Mouse (Mus musculus): ENCODE data around the gene 6030408B16Rik. TPM values are rescaled to one million over a fixed set of nuclear protein-coding genes. Genes with fewer than 3 reads are reported as not detected.

Gene 6030408B16Rik
- total RNA-seq, 1 experiment from 2014 or later: not detected

- ATAC-seq (replicated peaks; ENCODE audit: low read depth, poor library complexity, severe bottlenecking): peak; percentile 61
Observed at GRCm38 (mm10) chr15:101339537-101339936, 46.5 kb downstream of the 6030408B16Rik start.

- ATAC-seq (replicated peaks; ENCODE audit: low read depth, poor library complexity, severe bottlenecking): peak; percentile 50; the same call in 1 of the 2 replicates
Observed at GRCm38 (mm10) chr15:101341797-101342515, 48.9 kb downstream of the 6030408B16Rik start.

Other genes with a start within 250 kb of the 6030408B16Rik start
- gene Gm47841, start 245.8 kb upstream of the 6030408B16Rik start, total RNA-seq (2017): not detected in 2 replicates
- not detected in 2 replicates for gene Fignl2, start 214.6 kb upstream of the 6030408B16Rik start, total RNA-seq (2017)
- gene Ankrd33, start 177.5 kb upstream of the 6030408B16Rik start, total RNA-seq (2017): not detected in 2 replicates
- 0.49 and 5.8 TPM in 2 replicates for gene Acvrl1, start 164.7 kb upstream of the 6030408B16Rik start, total RNA-seq (2017)
- 11.6 and 13.4 TPM in 2 replicates for gene Acvr1b, start 119.1 kb upstream of the 6030408B16Rik start, total RNA-seq (2017)
- gene Grasp, start 69.0 kb upstream of the 6030408B16Rik start, total RNA-seq (2017): 2.1 and 4.7 TPM in 2 replicates
- 24.2 and 32.7 TPM in 2 replicates for gene Nr4a1, start 38.9 kb upstream of the 6030408B16Rik start, total RNA-seq (2017)
- gene Atg101, start 8.9 kb upstream of the 6030408B16Rik start, total RNA-seq (2017): 30.7 and 34.8 TPM in 2 replicates
- 1.5 and 1.7 TPM in 2 replicates for gene Krt80, start 77.0 kb downstream of the 6030408B16Rik start, total RNA-seq (2017)
- 0.96 and 4.9 TPM in 2 replicates for gene Krt7, start 117.8 kb downstream of the 6030408B16Rik start, total RNA-seq (2017)
- 0.09 TPM in 1 of 2 replicates, not detected in the other for gene Krt87, start 145.6 kb downstream of the 6030408B16Rik start, total RNA-seq (2017)
- not detected in 2 replicates for gene Krt88, start 154.5 kb downstream of the 6030408B16Rik start, total RNA-seq (2017)
- not detected in 2 replicates for gene Krt81, start 170.5 kb downstream of the 6030408B16Rik start, total RNA-seq (2017)
- not detected in 2 replicates for gene Krt86, start 180.3 kb downstream of the 6030408B16Rik start, total RNA-seq (2017)
- gene Krt83, start 198.3 kb downstream of the 6030408B16Rik start, total RNA-seq (2017): not detected in 2 replicates
- gene Gm49425, start 224.0 kb downstream of the 6030408B16Rik start, total RNA-seq (2017): not detected in 2 replicates
- gene Krt84, start 239.6 kb downstream of the 6030408B16Rik start, total RNA-seq (2017): not detected in 2 replicates